Mouse (Mus musculus): Measurements from ENCODE around the gene Barx1. TPM values are rescaled to one million over a fixed set of nuclear protein-coding genes. Genes with fewer than 3 reads are reported as not detected.

Gene Barx1
- total and polyA plus RNA-seq, 3 experiments = not detected

DNA sequence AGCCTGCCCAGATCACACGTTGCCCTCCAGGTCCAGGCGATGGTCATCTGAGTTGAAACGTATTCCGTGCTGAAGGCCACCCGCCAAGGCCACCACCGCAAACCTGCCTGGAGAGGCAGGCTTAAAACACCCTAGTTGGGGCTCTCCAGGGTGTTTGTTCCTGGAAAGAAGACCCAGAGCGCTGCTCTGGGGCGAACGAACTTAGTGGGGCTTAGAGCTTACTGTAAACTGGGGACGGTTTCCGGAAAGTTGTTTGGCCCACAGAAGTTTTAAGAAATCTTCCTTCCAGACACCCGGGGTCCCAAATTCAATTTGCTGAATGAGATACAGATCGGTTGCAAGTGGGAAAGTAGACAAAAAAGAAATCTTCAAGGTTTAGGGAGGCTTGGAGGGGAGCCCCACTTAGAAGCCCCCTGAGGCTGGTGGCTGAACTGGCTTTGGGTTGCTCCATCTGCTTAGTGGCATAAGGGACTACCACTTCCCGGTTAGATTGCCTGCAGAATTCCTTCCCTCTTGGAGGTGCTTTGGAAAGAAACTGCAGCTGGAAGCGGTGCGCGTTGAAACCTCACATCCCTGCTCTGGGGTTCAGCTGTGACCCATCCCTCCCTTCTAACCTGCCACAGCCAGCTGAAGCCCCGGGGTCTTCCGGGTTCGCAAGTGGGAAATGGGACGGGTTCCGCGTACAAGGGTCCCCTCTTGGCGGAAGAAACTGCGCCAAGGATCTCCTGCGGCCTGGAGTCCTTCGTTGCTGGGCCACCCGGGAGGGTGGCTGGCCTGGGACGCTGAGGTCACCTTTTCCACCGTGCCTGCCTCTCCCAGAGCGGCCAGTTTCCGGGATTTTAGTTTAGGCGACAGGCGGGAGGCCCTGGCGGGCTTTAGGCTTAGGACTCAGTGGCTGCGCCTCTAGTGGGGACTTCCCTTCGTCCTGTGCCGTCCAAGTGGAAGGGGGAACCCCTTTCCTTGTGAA, 3.3 kb upstream of the Barx1 start:
- Histone ChIP-seq H3K27me3 (ENCODE audit: insufficient read depth, low read length) (peaks cover 52% of the 10 kb centered on the region), H3K4me1 (ENCODE audit: insufficient read depth, low read depth, low read length) (peaks cover 7% of the 10 kb centered on the region), H3K36me3 (replicated peaks) (no peaks in the 10 kb centered on the region), H3K9me3 (replicated peaks) (peaks cover 14% of the 10 kb centered on the region), H3K4me3 (ENCODE audit: low read depth, low read length) (no peak overlapping the region)
- no peak for DNase-seq (ENCODE audit: low spot score)
- TF ChIP-seq TAL1 (conservative IDR thresholded peaks at IDR 0.05; ENCODE audit: low read depth, low read length) (no peak), GATA2 (IDR thresholded peaks at IDR 0.05; ENCODE audit: borderline replicate concordance, low read depth, low read length) (no peak), CTCF (IDR thresholded peaks at IDR 0.05; ENCODE audit: low read depth, low read length) (no peak)
- ATAC-seq (ENCODE audit: extremely low read depth, insufficient number of reproducible peaks, low FRiP score, poor library complexity, severe bottlenecking) = no peak

DNA sequence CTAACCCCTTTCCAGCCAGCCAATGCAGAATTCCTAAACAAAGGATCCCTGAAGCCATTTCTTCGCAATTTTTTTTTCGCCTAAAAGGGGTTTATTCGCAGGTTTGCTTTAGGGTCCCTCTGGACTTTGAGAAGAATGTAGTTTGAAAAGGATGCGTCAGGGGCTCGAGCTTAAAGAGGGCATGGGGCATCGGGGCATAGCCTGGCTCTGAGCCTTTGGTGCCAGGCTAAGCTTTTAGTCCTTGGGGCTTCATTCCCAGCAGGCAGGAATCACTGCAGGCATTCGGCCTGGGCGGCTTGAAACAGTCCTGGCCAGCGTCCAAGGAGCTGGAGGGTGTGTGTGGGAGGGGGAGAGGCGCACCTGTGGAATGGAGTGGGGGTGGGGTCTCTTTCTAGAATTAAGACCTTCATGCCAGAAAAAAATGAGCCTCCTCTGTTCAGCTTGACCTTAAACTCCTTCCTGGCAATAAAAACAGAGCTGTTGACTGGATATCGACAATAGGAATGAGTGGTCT, 2.5 kb upstream of the Barx1 start:
- Histone ChIP-seq H3K4me3 (ENCODE audit: low read depth, low read length) (no peak overlapping the region), H3K36me3 (replicated peaks) (no peaks in the 10 kb centered on the region), H3K9me3 (replicated peaks) (peaks cover 14% of the 10 kb centered on the region), H3K27me3 (ENCODE audit: insufficient read depth, low read length) (peaks cover 59% of the 10 kb centered on the region), H3K4me1 (ENCODE audit: insufficient read depth, low read depth, low read length) (peaks cover 7% of the 10 kb centered on the region)
- DNase-seq (ENCODE audit: low spot score) (no peak), ATAC-seq (ENCODE audit: extremely low read depth, insufficient number of reproducible peaks, low FRiP score, poor library complexity, severe bottlenecking) (no peak)
- TF ChIP-seq GATA2 (IDR thresholded peaks at IDR 0.05; ENCODE audit: borderline replicate concordance, low read depth, low read length) (no peak), CTCF (IDR thresholded peaks at IDR 0.05; ENCODE audit: low read depth, low read length) (no peak), TAL1 (conservative IDR thresholded peaks at IDR 0.05; ENCODE audit: low read depth, low read length) (no peak), POLR2AphosphoS5 (IDR thresholded peaks at IDR 0.05; ENCODE audit: insufficient replicate concordance, low read depth, low read length) (no peak), GATA1 (IDR thresholded peaks at IDR 0.05; ENCODE audit: borderline replicate concordance, low read length) (no peak)

GRCm38 (mm10) chr13:48660741-48661140, 2.1 kb upstream of the Barx1 start:
- Histone ChIP-seq H3K9me3 (replicated peaks) (peaks cover 16% of the 10 kb centered on the region), H3K4me3 (ENCODE audit: low read depth, low read length) (no peak overlapping the region), H3K27me3 (ENCODE audit: insufficient read depth, low read length) (peaks cover 64% of the 10 kb centered on the region), H3K4me1 (ENCODE audit: insufficient read depth, low read depth, low read length) (peaks cover 3% of the 10 kb centered on the region), H3K36me3 (replicated peaks) (no peaks in the 10 kb centered on the region)
- ATAC-seq (ENCODE audit: extremely low read depth, insufficient number of reproducible peaks, low FRiP score, poor library complexity, severe bottlenecking) = no peak
- DNase-seq (ENCODE audit: low spot score) = no peak
- no peak for TF ChIP-seq GATA2 (IDR thresholded peaks at IDR 0.05; ENCODE audit: borderline replicate concordance, low read depth, low read length)
- TF ChIP-seq POLR2AphosphoS5 (IDR thresholded peaks at IDR 0.05; ENCODE audit: insufficient replicate concordance, low read depth, low read length) = no peak
- no peak for TF ChIP-seq CTCF (IDR thresholded peaks at IDR 0.05; ENCODE audit: low read depth, low read length)
- no peak for TF ChIP-seq TAL1 (conservative IDR thresholded peaks at IDR 0.05; ENCODE audit: low read depth, low read length)
- TF ChIP-seq GATA1 (IDR thresholded peaks at IDR 0.05; ENCODE audit: borderline replicate concordance, low read length) = no peak

DNA sequence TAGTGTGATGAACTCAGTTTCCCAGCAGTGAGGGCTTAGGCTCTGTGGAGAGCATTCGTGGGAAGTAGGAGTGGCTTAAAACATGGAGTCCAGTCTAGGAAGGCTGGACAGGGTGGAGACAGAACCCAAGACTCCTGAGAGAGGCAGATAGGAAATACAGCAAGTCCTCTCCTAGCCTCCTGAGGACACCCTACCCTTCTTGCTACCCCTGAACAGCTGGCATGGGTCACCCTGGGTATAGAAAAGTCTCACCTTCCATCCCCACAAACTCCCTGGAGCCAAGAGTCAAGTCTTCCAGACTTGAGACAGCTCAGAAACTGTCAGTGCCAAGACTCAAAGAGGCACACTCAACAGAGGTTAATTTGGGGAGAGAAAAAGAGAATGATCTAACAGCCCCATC, 1.2 kb upstream of the Barx1 start:
- H3K4me3 ChIP-seq (ENCODE audit: low read depth, low read length) = no peak overlapping the region
- peaks cover 65% of the 10 kb centered on the region for H3K27me3 ChIP-seq (ENCODE audit: insufficient read depth, low read length)
- no peaks in the 10 kb centered on the region for H3K36me3 ChIP-seq (replicated peaks)
- H3K9me3 ChIP-seq (replicated peaks) = peaks cover 18% of the 10 kb centered on the region
- ATAC-seq (ENCODE audit: extremely low read depth, insufficient number of reproducible peaks, low FRiP score, poor library complexity, severe bottlenecking) = no peak
- H3K4me1 ChIP-seq (ENCODE audit: insufficient read depth, low read depth, low read length) = no peaks in the 10 kb centered on the region
- DNase-seq (ENCODE audit: low spot score) = no peak
- no peak for TF ChIP-seq GATA1 (IDR thresholded peaks at IDR 0.05; ENCODE audit: borderline replicate concordance, low read length)
- TF ChIP-seq POLR2AphosphoS5 (IDR thresholded peaks at IDR 0.05; ENCODE audit: insufficient replicate concordance, low read depth, low read length) = no peak
- no peak for TF ChIP-seq GATA2 (IDR thresholded peaks at IDR 0.05; ENCODE audit: borderline replicate concordance, low read depth, low read length)
- no peak for TF ChIP-seq TAL1 (conservative IDR thresholded peaks at IDR 0.05; ENCODE audit: low read depth, low read length)
- TF ChIP-seq CTCF (IDR thresholded peaks at IDR 0.05; ENCODE audit: low read depth, low read length) = no peak

DNA sequence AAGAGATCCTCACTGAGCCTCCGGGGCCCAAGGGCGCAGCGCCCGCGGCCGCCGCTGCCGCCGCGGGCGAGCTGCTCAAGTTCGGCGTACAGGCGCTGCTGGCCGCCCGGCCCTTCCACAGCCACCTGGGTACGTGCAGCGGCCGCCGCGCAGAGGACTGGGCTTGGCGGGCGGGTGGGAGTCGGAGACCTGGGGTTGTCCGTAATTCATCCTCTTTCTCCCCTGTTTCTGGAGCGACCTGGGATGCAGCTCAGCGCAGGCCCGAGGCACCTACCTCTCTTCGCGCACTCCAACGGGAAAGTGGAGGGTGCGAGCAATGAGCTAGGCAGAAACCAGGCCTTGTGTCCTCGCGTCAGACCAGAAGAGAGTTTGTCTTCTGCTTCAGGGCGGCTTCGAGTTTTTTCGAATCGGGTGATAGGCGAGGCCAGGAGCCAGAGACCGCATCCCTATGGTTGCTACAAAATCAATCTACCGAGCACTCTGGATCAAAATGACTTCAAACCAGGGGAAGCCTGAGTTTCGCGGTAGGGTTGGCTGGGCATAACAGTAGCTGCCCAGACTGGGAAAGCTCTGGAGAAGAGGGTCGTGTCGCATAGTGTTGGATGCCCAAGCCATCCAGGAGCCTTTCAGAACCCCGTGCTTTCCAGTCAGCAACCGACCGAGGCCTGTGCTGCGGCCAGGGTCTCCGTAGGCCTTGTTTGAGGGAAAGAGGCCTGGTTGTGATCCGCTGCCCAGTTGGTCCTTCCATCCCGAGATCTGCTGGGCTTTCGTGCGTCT, 601 bp downstream of the Barx1 start:
- Histone ChIP-seq H3K4me1 (ENCODE audit: insufficient read depth, low read depth, low read length) (no peaks in the 10 kb centered on the region), H3K27me3 (ENCODE audit: insufficient read depth, low read length) (peaks cover 69% of the 10 kb centered on the region), H3K9me3 (replicated peaks) (peaks cover 18% of the 10 kb centered on the region), H3K36me3 (replicated peaks) (no peaks in the 10 kb centered on the region), H3K4me3 (ENCODE audit: low read depth, low read length) (no peak overlapping the region)
- no peak for DNase-seq (ENCODE audit: low spot score)
- TF ChIP-seq POLR2AphosphoS5 (IDR thresholded peaks at IDR 0.05; ENCODE audit: insufficient replicate concordance, low read depth, low read length) = no peak
- no peak for TF ChIP-seq CTCF (IDR thresholded peaks at IDR 0.05; ENCODE audit: low read depth, low read length)
- TF ChIP-seq GATA2 (IDR thresholded peaks at IDR 0.05; ENCODE audit: borderline replicate concordance, low read depth, low read length) = no peak
- TF ChIP-seq TAL1 (conservative IDR thresholded peaks at IDR 0.05; ENCODE audit: low read depth, low read length) = no peak
- ATAC-seq (ENCODE audit: extremely low read depth, insufficient number of reproducible peaks, low FRiP score, poor library complexity, severe bottlenecking) = no peak

GRCm38 (mm10) chr13:48663988-48664339, 1.2 kb downstream of the Barx1 start:
- no peak for ATAC-seq (ENCODE audit: extremely low read depth, insufficient number of reproducible peaks, low FRiP score, poor library complexity, severe bottlenecking)
- Histone ChIP-seq H3K36me3 (replicated peaks) (no peaks in the 10 kb centered on the region), H3K4me1 (ENCODE audit: insufficient read depth, low read depth, low read length) (no peaks in the 10 kb centered on the region), H3K9me3 (replicated peaks) (peaks cover 18% of the 10 kb centered on the region), H3K27me3 (ENCODE audit: insufficient read depth, low read length) (peaks cover 71% of the 10 kb centered on the region), H3K4me3 (ENCODE audit: low read depth, low read length) (no peak overlapping the region)
- DNase-seq (ENCODE audit: low spot score) = no peak
- TF ChIP-seq TAL1 (conservative IDR thresholded peaks at IDR 0.05; ENCODE audit: low read depth, low read length) (no peak), CTCF (IDR thresholded peaks at IDR 0.05; ENCODE audit: low read depth, low read length) (no peak), GATA2 (IDR thresholded peaks at IDR 0.05; ENCODE audit: borderline replicate concordance, low read depth, low read length) (no peak)
